Mouse (Mus musculus) testis, adult 2 months (tissue): ENCODE results near the gene P4ha2.

ENCODE experiments used
- CTCF ChIP-seq: fragments of 200-500 bp; IDR thresholded peaks from 2 replicates; pipeline ENCODE4 v1.5.1; 2012; ENCODE audit warnings: low read depth, mild to moderate bottlenecking, inconsistent platforms, low read length, moderate library complexity; ENCODE audit not compliant: control insufficient read depth, insufficient read depth, insufficient replicate concordance
- POLR2A ChIP-seq: fragments of 200-500 bp; IDR thresholded peaks from 2 replicates; pipeline ENCODE4 v1.6.1; 2012; ENCODE audit warnings: low read depth, mild to moderate bottlenecking, inconsistent platforms, low read length, moderate library complexity; ENCODE audit not compliant: control insufficient read depth

DNA sequence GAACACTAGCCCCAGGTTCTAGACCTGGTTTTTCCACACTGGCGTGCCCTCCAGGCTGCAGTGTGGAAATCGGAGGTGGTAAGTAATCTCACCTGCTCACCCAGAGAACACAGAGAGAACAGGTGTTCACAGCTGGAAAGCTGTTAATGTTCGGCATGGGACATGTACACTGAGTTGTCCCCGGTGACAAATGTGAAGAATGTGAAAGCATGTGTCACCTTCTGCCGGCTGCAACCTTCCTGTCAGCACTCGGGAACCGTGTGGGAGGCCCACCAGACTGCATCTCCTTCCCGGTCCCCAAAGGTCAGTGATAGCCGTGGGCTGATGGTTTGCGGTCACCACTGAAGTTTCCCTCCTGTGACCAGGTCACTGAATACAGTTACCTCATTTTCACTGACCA lies 32.4 kb downstream of the P4ha2 start:
- TF ChIP-seq CTCF = no peak
- no peak for TF ChIP-seq POLR2A
